ENCODE assay signal across 17 mouse cellular contexts in the genomic region with DNA sequence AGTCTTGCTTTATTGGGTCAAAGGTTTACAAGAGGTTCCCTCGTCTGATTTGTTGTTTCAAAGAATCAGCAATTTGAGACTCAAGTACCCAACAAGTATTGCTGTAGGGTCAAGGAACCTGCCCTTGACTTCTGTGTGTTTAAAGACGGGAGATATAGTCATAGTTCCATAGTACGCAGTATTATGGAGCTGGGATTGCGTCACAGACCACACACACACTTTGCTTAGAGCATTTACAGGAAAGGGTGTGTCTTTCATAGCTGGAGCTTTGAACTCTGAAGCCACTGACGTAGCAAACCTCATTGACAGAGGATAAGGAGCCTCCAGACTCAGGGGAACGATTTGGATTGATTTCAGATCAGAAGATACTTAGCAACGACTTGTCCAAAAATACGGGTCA.
DNase-seq lines count a peak whose midpoint lies in the region; ATAC-seq and TF ChIP-seq lines count a peak whose summit lies in the region.
"Had no signal": no experiment of that assay in that cellular context is flagged by ENCODE, and none has a peak within 500 bp of the region (broad histone marks: within the 10 kb centered on the region; RNA-seq: fewer than 3 reads in every experiment).

No protein-coding gene starts in this region.

- H3K4me3 ChIP-seq in intestine, embryonic 16.5 days (ENCODE audit: low read length), result no peak overlapping the region
- H3K4me3 ChIP-seq in stomach, postnatal 0 days (ENCODE audit: low read depth, low read length), result no peak overlapping the region
- no peak overlapping the region for H3K4me3 ChIP-seq in midbrain, embryonic 14.5 days (replicated peaks; ENCODE audit: low read depth, low read length)
- H3K4me3 ChIP-seq: forebrain, embryonic 13.5 days; heart, embryonic 15.5 days; hindbrain, embryonic 10.5 days had no signal

- peak; percentile 88 for ATAC-seq in intestine, embryonic 16.5 days
- peak; percentile 81 for ATAC-seq in stomach, postnatal 0 days (ENCODE audit: low FRiP score, low TSS enrichment)
- ATAC-seq in midbrain, embryonic 14.5 days (ENCODE audit: low FRiP score, low TSS enrichment), result no peak
- ATAC-seq: forebrain, embryonic 13.5 days had no signal

- H3K4me1 ChIP-seq in intestine, embryonic 16.5 days (ENCODE audit: control insufficient read depth, insufficient read depth, low read length), result no peaks in the 10 kb centered on the region
- H3K4me1 ChIP-seq in stomach, postnatal 0 days (replicated peaks; ENCODE audit: control insufficient read depth, insufficient read depth), result no peaks in the 10 kb centered on the region
- no peaks in the 10 kb centered on the region for H3K4me1 ChIP-seq in midbrain, embryonic 14.5 days (ENCODE audit: control insufficient read depth, insufficient read depth, low read length)
- H3K4me1 ChIP-seq: forebrain, embryonic 13.5 days had no signal

- no peak for TF ChIP-seq EP300 in stomach, postnatal 0 days (optimal IDR thresholded peaks at IDR 0.05)

- H3K27ac ChIP-seq in intestine, embryonic 16.5 days (ENCODE audit: low read length), result no peak overlapping the region
- H3K27ac ChIP-seq in stomach, postnatal 0 days (replicated peaks), result no peak overlapping the region
- H3K27ac ChIP-seq in midbrain, embryonic 14.5 days (replicated peaks; ENCODE audit: low read depth, low read length), result no peak overlapping the region
- H3K27ac ChIP-seq: forebrain, embryonic 13.5 days; heart, embryonic 15.5 days; hindbrain, embryonic 10.5 days; liver, embryonic 14.5 days had no signal

- no peak overlapping the region for H3K9ac ChIP-seq in intestine, embryonic 16.5 days (ENCODE audit: low read depth, low read length)
- no peak overlapping the region for H3K9ac ChIP-seq in stomach, postnatal 0 days (ENCODE audit: low read length)
- no peak overlapping the region for H3K9ac ChIP-seq in midbrain, embryonic 14.5 days (replicated peaks; ENCODE audit: low read length)
- H3K9ac ChIP-seq: forebrain, embryonic 13.5 days; heart, embryonic 15.5 days; liver, embryonic 14.5 days had no signal

- peak; percentile 12 for DNase-seq in lung, postnatal 25 days (ENCODE audit: low spot score)
- no peak for DNase-seq in lung, postnatal 4 days
- DNase-seq in MN1 (ENCODE audit: low spot score), result peak; percentile 60
- peak; percentile 45 for DNase-seq in stomach, postnatal 0 days (ENCODE audit: low spot score)
- DNase-seq in cerebellum, postnatal 36 days, result no peak
- DNase-seq in midbrain, embryonic 14.5 days, result no peak
- DNase-seq: adrenal gland, postnatal 14 days; cerebellum, adult 8-10 months; heart, adult 11 months; kidney, postnatal 14 days; left cerebral cortex, postnatal 4 days; retina, postnatal 1 day had no signal

- no peaks in the 10 kb centered on the region for H3K9me3 ChIP-seq in intestine, embryonic 16.5 days (ENCODE audit: control insufficient read depth, low read length)
- H3K9me3 ChIP-seq in stomach, postnatal 0 days (ENCODE audit: control insufficient read depth, low read length), result no peaks in the 10 kb centered on the region
- H3K9me3 ChIP-seq in midbrain, embryonic 14.5 days (ENCODE audit: control insufficient read depth, low read length), result no peaks in the 10 kb centered on the region
- H3K9me3 ChIP-seq: forebrain, embryonic 13.5 days; heart, embryonic 15.5 days; hindbrain, embryonic 10.5 days had no signal

- no peak overlapping the region for H3K4me2 ChIP-seq in intestine, embryonic 16.5 days (ENCODE audit: low read depth, low read length)
- no peak overlapping the region for H3K4me2 ChIP-seq in stomach, postnatal 0 days (replicated peaks; ENCODE audit: low read depth)
- no peak overlapping the region for H3K4me2 ChIP-seq in midbrain, embryonic 14.5 days (ENCODE audit: low read length)
- H3K4me2 ChIP-seq: forebrain, embryonic 13.5 days; heart, embryonic 15.5 days had no signal

- peaks cover 2% of the 10 kb centered on the region; the same call in 1 of the 2 replicates for H3K27me3 ChIP-seq in intestine, embryonic 16.5 days (replicated peaks; ENCODE audit: control insufficient read depth, insufficient read depth, low read length)
- H3K27me3 ChIP-seq in stomach, postnatal 0 days (ENCODE audit: control insufficient read depth, insufficient read depth, low read length), result peaks cover 2% of the 10 kb centered on the region; the same call in 1 of the 2 replicates
- H3K27me3 ChIP-seq in midbrain, embryonic 14.5 days (ENCODE audit: control insufficient read depth, insufficient read depth, low read length), result 0 out of 2 replicates have a peak, but pooled peaks cover 8% of the 10 kb centered on the region

- H3K36me3 ChIP-seq in intestine, embryonic 16.5 days (ENCODE audit: control insufficient read depth, insufficient read depth, low read length), result no peaks in the 10 kb centered on the region
- no peaks in the 10 kb centered on the region for H3K36me3 ChIP-seq in stomach, postnatal 0 days (ENCODE audit: control insufficient read depth, insufficient read depth, low read length)
- no peaks in the 10 kb centered on the region for H3K36me3 ChIP-seq in midbrain, embryonic 14.5 days (ENCODE audit: control insufficient read depth, insufficient read depth, low read length)
- H3K36me3 ChIP-seq: heart, embryonic 15.5 days; hindbrain, embryonic 10.5 days had no signal

- WGBS in intestine, embryonic 16.5 days, result 39% methylated on average over 8 of the region's 8 CpGs
- 33% methylated on average over 8 of the region's 8 CpGs for WGBS in stomach, postnatal 0 days
- 80% methylated on average over 8 of the region's 8 CpGs for WGBS in midbrain, embryonic 14.5 days

- no peak for TF ChIP-seq CTCF in stomach, postnatal 0 days (IDR thresholded peaks at IDR 0.05; ENCODE audit: low read depth)

Comparison
In these comparisons a context has a peak if more than half of its experiments do, and no peak if none do; other contexts are left out.
1. DNase-seq: peak in lung, postnatal 25 days (single experiment), MN1 (single experiment) and stomach, postnatal 0 days (single experiment); none in lung, postnatal 4 days (0 of 2), cerebellum, postnatal 36 days (0 of 2) and midbrain, embryonic 14.5 days (single experiment).